Mouse (Mus musculus): ENCODE measurements around the gene Zfp444. TPM values are rescaled to one million over a fixed set of nuclear protein-coding genes. Genes with fewer than 3 reads are reported as not detected.
A peak's percentile ranks its signal among the peaks of the same experiment; 100 is the strongest.

Gene Zfp444
- polyA plus RNA-seq, 1 experiment from 2014 or later: 49.9 TPM

GRCm38 (mm10) chr7:6146194-6146981, 25.6 kb upstream of the Zfp444 start:
- 87% methylated on average over 7 of the region's 7 CpGs for whole genome bisulfite sequencing
- peaks cover 6% of the 10 kb centered on the region; the same call in 1 of the 2 replicates for H3K36me3 ChIP-seq (ENCODE audit: control insufficient read depth, insufficient read depth, low read length)
- ATAC-seq (replicated peaks; ENCODE audit: low FRiP score, low TSS enrichment, low read depth) (no peak), DNase-seq (ENCODE audit: low spot score) (no peak)
- H3K4me1 ChIP-seq (replicated peaks; ENCODE audit: control insufficient read depth, insufficient read depth, low read length): peaks cover 2% of the 10 kb centered on the region; the same call in 1 of the 2 replicates
- H3K4me2 ChIP-seq (ENCODE audit: low read length): no peak overlapping the region
- H3K9me3 ChIP-seq (ENCODE audit: control insufficient read depth, low read length): no peaks in the 10 kb centered on the region
- no peak overlapping the region for H3K4me3 ChIP-seq (ENCODE audit: low read depth, low read length)
- no peak overlapping the region for H3K9ac ChIP-seq (ENCODE audit: low read length)
- peak overlapping the region; percentile 29; the same call in 1 of the 2 replicates for H3K27ac ChIP-seq (ENCODE audit: low read depth)
- no peaks in the 10 kb centered on the region for H3K27me3 ChIP-seq (replicated peaks; ENCODE audit: control insufficient read depth, insufficient read depth, low read length)

- Histone ChIP-seq H3K9me3 (ENCODE audit: control insufficient read depth, low read length) (no peaks in the 10 kb centered on the region), H3K9ac (ENCODE audit: low read length) (no peak overlapping the region), H3K4me1 (replicated peaks; ENCODE audit: control insufficient read depth, insufficient read depth, low read length) (peaks cover 2% of the 10 kb centered on the region; the same call in 1 of the 2 replicates), H3K36me3 (ENCODE audit: control insufficient read depth, insufficient read depth, low read length) (peaks cover 3% of the 10 kb centered on the region; the same call in 1 of the 2 replicates), H3K27me3 (replicated peaks; ENCODE audit: control insufficient read depth, insufficient read depth, low read length) (no peaks in the 10 kb centered on the region), H3K4me2 (ENCODE audit: low read length) (no peak overlapping the region), H3K27ac (ENCODE audit: low read depth) (no peak overlapping the region), H3K4me3 (ENCODE audit: low read depth, low read length) (no peak overlapping the region)
- 66% methylated on average over 2 of the region's 2 CpGs for WGBS
- DNase-seq (ENCODE audit: low spot score) (no peak), ATAC-seq (replicated peaks; ENCODE audit: low FRiP score, low TSS enrichment, low read depth) (no peak)
Observed at GRCm38 (mm10) chr7:6146982-6147325, 25.1 kb upstream of the Zfp444 start.

GRCm38 (mm10) chr7:6147688-6148087, 24.3 kb upstream of the Zfp444 start:
- no peak overlapping the region for H3K4me3 ChIP-seq (ENCODE audit: low read depth, low read length)
- no peak for DNase-seq (ENCODE audit: low spot score)
- H3K27ac ChIP-seq (ENCODE audit: low read depth): no peak overlapping the region
- H3K4me2 ChIP-seq (ENCODE audit: low read length): no peak overlapping the region
- no peak for ATAC-seq (replicated peaks; ENCODE audit: low FRiP score, low TSS enrichment, low read depth)
- H3K9me3 ChIP-seq (ENCODE audit: control insufficient read depth, low read length): no peaks in the 10 kb centered on the region
- WGBS: 62% methylated on average over 5 of the region's 5 CpGs
- no peaks in the 10 kb centered on the region for H3K36me3 ChIP-seq (ENCODE audit: control insufficient read depth, insufficient read depth, low read length)
- no peaks in the 10 kb centered on the region for H3K27me3 ChIP-seq (replicated peaks; ENCODE audit: control insufficient read depth, insufficient read depth, low read length)
- peaks cover 2% of the 10 kb centered on the region; the same call in 1 of the 2 replicates for H3K4me1 ChIP-seq (replicated peaks; ENCODE audit: control insufficient read depth, insufficient read depth, low read length)
- no peak overlapping the region for H3K9ac ChIP-seq (ENCODE audit: low read length)

GRCm38 (mm10) chr7:6151266-6151665, 20.8 kb upstream of the Zfp444 start:
- no peaks in the 10 kb centered on the region for H3K36me3 ChIP-seq (ENCODE audit: control insufficient read depth, insufficient read depth, low read length)
- no peak overlapping the region for H3K27ac ChIP-seq (ENCODE audit: low read depth)
- no peaks in the 10 kb centered on the region for H3K27me3 ChIP-seq (replicated peaks; ENCODE audit: control insufficient read depth, insufficient read depth, low read length)
- no peak overlapping the region for H3K4me2 ChIP-seq (ENCODE audit: low read length)
- peaks cover 12% of the 10 kb centered on the region; the same call in 1 of the 2 replicates for H3K4me1 ChIP-seq (replicated peaks; ENCODE audit: control insufficient read depth, insufficient read depth, low read length)
- no peak overlapping the region for H3K4me3 ChIP-seq (ENCODE audit: low read depth, low read length)
- ATAC-seq (replicated peaks; ENCODE audit: low FRiP score, low TSS enrichment, low read depth): no peak
- DNase-seq (ENCODE audit: low spot score): no peak
- H3K9me3 ChIP-seq (ENCODE audit: control insufficient read depth, low read length): no peaks in the 10 kb centered on the region
- WGBS: 79% methylated on average over 1 of the region's 1 CpGs
- no peak overlapping the region for H3K9ac ChIP-seq (ENCODE audit: low read length)

GRCm38 (mm10) chr7:6152036-6152435, 20.0 kb upstream of the Zfp444 start:
- Histone ChIP-seq H3K36me3 (ENCODE audit: control insufficient read depth, insufficient read depth, low read length) (no peaks in the 10 kb centered on the region), H3K27ac (ENCODE audit: low read depth) (no peak overlapping the region), H3K9ac (ENCODE audit: low read length) (no peak overlapping the region), H3K9me3 (ENCODE audit: control insufficient read depth, low read length) (no peaks in the 10 kb centered on the region), H3K4me3 (ENCODE audit: low read depth, low read length) (no peak overlapping the region), H3K27me3 (replicated peaks; ENCODE audit: control insufficient read depth, insufficient read depth, low read length) (no peaks in the 10 kb centered on the region), H3K4me1 (replicated peaks; ENCODE audit: control insufficient read depth, insufficient read depth, low read length) (peaks cover 13% of the 10 kb centered on the region; the same call in 1 of the 2 replicates), H3K4me2 (ENCODE audit: low read length) (no peak overlapping the region)
- 87% methylated on average over 3 of the region's 3 CpGs for WGBS
- no peak for DNase-seq (ENCODE audit: low spot score)
- no peak for ATAC-seq (replicated peaks; ENCODE audit: low FRiP score, low TSS enrichment, low read depth)

- no peak for ATAC-seq (replicated peaks; ENCODE audit: low FRiP score, low TSS enrichment, low read depth)
- Histone ChIP-seq H3K9ac (ENCODE audit: low read length) (no peak overlapping the region), H3K4me1 (replicated peaks; ENCODE audit: control insufficient read depth, insufficient read depth, low read length) (peaks cover 13% of the 10 kb centered on the region; the same call in 1 of the 2 replicates)
Observed at GRCm38 (mm10) chr7:6153131-6153530, 18.9 kb upstream of the Zfp444 start.

GRCm38 (mm10) chr7:6154164-6154563, 17.9 kb upstream of the Zfp444 start:
- no peaks in the 10 kb centered on the region for H3K36me3 ChIP-seq (ENCODE audit: control insufficient read depth, insufficient read depth, low read length)
- H3K4me1 ChIP-seq (replicated peaks; ENCODE audit: control insufficient read depth, insufficient read depth, low read length): peaks cover 13% of the 10 kb centered on the region; the same call in 1 of the 2 replicates
- H3K4me2 ChIP-seq (ENCODE audit: low read length): peak overlapping the region; percentile 74
- DNase-seq (ENCODE audit: low spot score) (no peak), ATAC-seq (replicated peaks; ENCODE audit: low FRiP score, low TSS enrichment, low read depth) (no peak)
- H3K9me3 ChIP-seq (ENCODE audit: control insufficient read depth, low read length): no peaks in the 10 kb centered on the region
- peak overlapping the region; percentile 82; the same call in 1 of the 2 replicates for H3K27ac ChIP-seq (ENCODE audit: low read depth)
- peak overlapping the region; percentile 82; the same call in 1 of the 2 replicates for H3K4me3 ChIP-seq (ENCODE audit: low read depth, low read length)
- H3K9ac ChIP-seq (ENCODE audit: low read length): peak overlapping the region; percentile 94
- WGBS: 77% methylated on average over 5 of the region's 5 CpGs
- H3K27me3 ChIP-seq (replicated peaks; ENCODE audit: control insufficient read depth, insufficient read depth, low read length): no peaks in the 10 kb centered on the region

More at GRCm38 (mm10) chr7:6153131-6153530, 18.9 kb upstream of the Zfp444 start:
- Histone ChIP-seq H3K9me3 (ENCODE audit: control insufficient read depth, low read length) (no peaks in the 10 kb centered on the region), H3K27me3 (replicated peaks; ENCODE audit: control insufficient read depth, insufficient read depth, low read length) (no peaks in the 10 kb centered on the region), H3K36me3 (ENCODE audit: control insufficient read depth, insufficient read depth, low read length) (no peaks in the 10 kb centered on the region), H3K4me2 (ENCODE audit: low read length) (no peak overlapping the region), H3K4me3 (ENCODE audit: low read depth, low read length) (no peak overlapping the region), H3K27ac (ENCODE audit: low read depth) (no peak overlapping the region)
- WGBS: 93% methylated on average over 3 of the region's 3 CpGs
- DNase-seq (ENCODE audit: low spot score): no peak

GRCm38 (mm10) chr7:6155031-6155872, 16.8 kb upstream of the Zfp444 start:
- Histone ChIP-seq H3K27ac (ENCODE audit: low read depth) (peak overlapping the region; percentile 82), H3K4me1 (replicated peaks; ENCODE audit: control insufficient read depth, insufficient read depth, low read length) (peaks cover 13% of the 10 kb centered on the region; the same call in 1 of the 2 replicates), H3K36me3 (ENCODE audit: control insufficient read depth, insufficient read depth, low read length) (no peaks in the 10 kb centered on the region), H3K4me3 (ENCODE audit: low read depth, low read length) (peak overlapping the region; percentile 82), H3K27me3 (replicated peaks; ENCODE audit: control insufficient read depth, insufficient read depth, low read length) (no peaks in the 10 kb centered on the region), H3K9me3 (ENCODE audit: control insufficient read depth, low read length) (no peaks in the 10 kb centered on the region), H3K4me2 (ENCODE audit: low read length) (peak overlapping the region; percentile 74), H3K9ac (ENCODE audit: low read length) (peak overlapping the region; percentile 94)
- WGBS: under 1% methylated on average over 80 of the region's 85 CpGs
- DNase-seq (ENCODE audit: low spot score): peak; percentile 94
- ATAC-seq (replicated peaks; ENCODE audit: low FRiP score, low TSS enrichment, low read depth): peak; percentile 76

All from intestine, embryonic 14.5 days (tissue).